Mouse (Mus musculus) brain, embryonic 14.5 days (tissue): ENCODE results near the gene Zfp768.

Source experiments
- CTCF ChIP-seq: fragments of 200-500 bp; IDR thresholded peaks from 2 replicates; pipeline ENCODE4 v1.5.1; 2012; ENCODE audit warnings: inconsistent platforms, mild to moderate bottlenecking, moderate library complexity, borderline replicate concordance; ENCODE audit not compliant: insufficient read depth, insufficient read length; ENCODE audit errors: extremely low read depth
- POLR2A ChIP-seq: fragments of 200-500 bp; IDR thresholded peaks from 2 replicates; pipeline ENCODE4 v1.6.1; 2012; ENCODE audit warnings: mild to moderate bottlenecking, inconsistent platforms, borderline replicate concordance; ENCODE audit not compliant: poor library complexity, insufficient read depth, insufficient read length, severe bottlenecking; ENCODE audit errors: extremely low read depth

GRCm38 (mm10) chr7:127344371-127344770, 1.0 kb downstream of the Zfp768 start:
- TF ChIP-seq CTCF (no peak), POLR2A (no peak)
